Mouse (Mus musculus) G1E (cell line): Measurements from ENCODE around the gene Usp30. TPM values are rescaled to one million over a fixed set of nuclear protein-coding genes. Genes with fewer than 3 reads are reported as not detected.

Experiments used
- ATAC-seq: 2 replicates; pipeline ENCODE4 v1.8.0; 2016; ENCODE audit warnings: mild to moderate bottlenecking; ENCODE audit not compliant: insufficient number of reproducible peaks, poor library complexity, low FRiP score, severe bottlenecking; ENCODE audit errors: extremely low read depth
- DNase-seq: peaks from one replicate; pipeline ENCODE4 v3.0.0; 2012; ENCODE audit warnings: low spot score
- H3K27me3 ChIP-seq: 2 replicates; pipeline ENCODE4 v1.6.1; 2012; ENCODE audit warnings: mild to moderate bottlenecking, low read length, inconsistent platforms; ENCODE audit not compliant: insufficient read depth
- H3K36me3 ChIP-seq: replicated peaks from 2 replicates; pipeline ENCODE3; 2012; ENCODE audit warnings: mild to moderate bottlenecking, inconsistent platforms
- H3K4me1 ChIP-seq: 2 replicates; pipeline ENCODE4 v1.6.1; 2012; ENCODE audit warnings: low read depth, low read length, inconsistent platforms, mixed read lengths; ENCODE audit not compliant: insufficient read depth
- H3K4me3 ChIP-seq: 2 replicates; pipeline ENCODE4 v1.5.1; 2012; ENCODE audit warnings: low read depth, mild to moderate bottlenecking, inconsistent platforms, low read length, moderate library complexity, mixed read lengths
- H3K9me3 ChIP-seq: replicated peaks from 2 replicates; pipeline ENCODE4 v1.6.1; 2012; ENCODE audit warnings: inconsistent platforms
- CTCF ChIP-seq: IDR thresholded peaks from 2 replicates; pipeline ENCODE4 v1.5.1; 2012; ENCODE audit warnings: low read depth, low read length, inconsistent platforms, mixed read lengths
- GATA1 ChIP-seq: IDR thresholded peaks from 2 replicates; pipeline ENCODE4 v1.6.1; 2012; ENCODE audit warnings: borderline replicate concordance, low read length, inconsistent platforms, mixed read lengths
- GATA2 ChIP-seq: IDR thresholded peaks from 2 replicates; pipeline ENCODE4 v1.6.1; 2012; ENCODE audit warnings: low read depth, low read length, inconsistent platforms, borderline replicate concordance
- POLR2AphosphoS5 ChIP-seq: IDR thresholded peaks from 2 replicates; pipeline ENCODE4 v1.6.1; 2012; ENCODE audit warnings: low read depth, low read length, inconsistent platforms; ENCODE audit not compliant: insufficient replicate concordance
- TAL1 ChIP-seq: conservative IDR thresholded peaks from 2 replicates; pipeline ENCODE4 v1.6.1; 2012; ENCODE audit warnings: low read depth, low read length, inconsistent platforms, mixed read lengths
- polyA plus RNA-seq: library from polyadenylated mRNA; stranded (reverse); fragments of >175 nt; gene quantifications from 2 replicates; pipeline ENCODE4 v1.2.3, GENCODE M21; 2012
- total RNA-seq, 2 experiments: library from RNA; stranded (forward) in 1 of 2; stranded (reverse) in 1 of 2; fragments of 200-1000 nt in 1 of 2; fragments of >200 nt in 1 of 2; fragmentation: Nextera tagmentation in 1 of 2; gene quantifications; 2 replicates each; pipeline ENCODE4 v1.2.3; 2014 to 2017

Gene Usp30
- total and polyA plus RNA-seq, 3 experiments = 7.6 to 11.8 (median 9.9) TPM

- Histone ChIP-seq H3K4me1 (peaks cover 73% of the 10 kb centered on the region), H3K27me3 (no peaks in the 10 kb centered on the region), H3K9me3 (no peaks in the 10 kb centered on the region), H3K4me3 (peak overlapping the region; percentile 86), H3K36me3 (peaks cover 53% of the 10 kb centered on the region)
- ATAC-seq = no peak
- no peak for TF ChIP-seq GATA2
- no peak for TF ChIP-seq CTCF
- TF ChIP-seq POLR2AphosphoS5 = no peak
- TF ChIP-seq TAL1 = no peak
- TF ChIP-seq GATA1 = no peak
- DNase-seq = no peak
Measured at GRCm38 (mm10) chr5:114129550-114130210, 64.4 kb downstream of the Usp30 start.

- Histone ChIP-seq H3K4me3 (peak within 1 kb of the TSS; percentile 86), H3K27me3 (no peaks in the 10 kb centered on the region), H3K36me3 (peaks cover 52% of the 10 kb centered on the region), H3K4me1 (peaks cover 77% of the 10 kb centered on the region), H3K9me3 (no peaks in the 10 kb centered on the region)
- ATAC-seq (no peak), DNase-seq (peak; percentile 51)
- TF ChIP-seq TAL1 = no peak
- TF ChIP-seq POLR2AphosphoS5 = no peak
- TF ChIP-seq GATA2 = no peak
Measured at GRCm38 (mm10) chr5:114130211-114130605, 64.9 kb downstream of the Usp30 start, which contains the start of gene Ung. TSS of gene Ung (plus strand) at chr5:114130386.

- H3K4me3 ChIP-seq = peak overlapping the region; percentile 86
- TF ChIP-seq GATA2 (no peak), POLR2AphosphoS5 (no peak), TAL1 (no peak), GATA1 (no peak), CTCF (no peak)
- H3K9me3 ChIP-seq = no peaks in the 10 kb centered on the region
- ATAC-seq = peak; percentile 75
- H3K36me3 ChIP-seq = peaks cover 52% of the 10 kb centered on the region
- peak; percentile 98 for DNase-seq
- no peaks in the 10 kb centered on the region for H3K27me3 ChIP-seq
- peaks cover 79% of the 10 kb centered on the region for H3K4me1 ChIP-seq
Measured at GRCm38 (mm10) chr5:114130698-114131520, 65.6 kb downstream of the Usp30 start.

GRCm38 (mm10) chr5:114131521-114131840, 66.2 kb downstream of the Usp30 start:
- Histone ChIP-seq H3K36me3 (peaks cover 53% of the 10 kb centered on the region), H3K4me1 (peaks cover 79% of the 10 kb centered on the region), H3K9me3 (no peaks in the 10 kb centered on the region), H3K27me3 (no peaks in the 10 kb centered on the region), H3K4me3 (peak overlapping the region; percentile 86)
- DNase-seq (peak; percentile 35), ATAC-seq (no peak)
- TF ChIP-seq GATA1 = no peak
- no peak for TF ChIP-seq GATA2

GRCm38 (mm10) chr5:114132841-114133240, 67.6 kb downstream of the Usp30 start:
- TF ChIP-seq POLR2AphosphoS5 (no peak), CTCF (no peak), GATA1 (no peak), TAL1 (no peak), GATA2 (no peak)
- no peak for DNase-seq
- Histone ChIP-seq H3K4me1 (peaks cover 74% of the 10 kb centered on the region), H3K4me3 (peak overlapping the region; percentile 27; the same call in 1 of the 2 replicates), H3K9me3 (no peaks in the 10 kb centered on the region), H3K27me3 (no peaks in the 10 kb centered on the region), H3K36me3 (peaks cover 63% of the 10 kb centered on the region)
- no peak for ATAC-seq

GRCm38 (mm10) chr5:114134091-114134534, 68.9 kb downstream of the Usp30 start:
- peaks cover 73% of the 10 kb centered on the region for H3K36me3 ChIP-seq
- peak overlapping the region; percentile 37; the same call in 1 of the 2 replicates for H3K4me3 ChIP-seq
- no peaks in the 10 kb centered on the region for H3K27me3 ChIP-seq
- DNase-seq (peak; percentile 50), ATAC-seq (peak; percentile 69)
- no peaks in the 10 kb centered on the region for H3K9me3 ChIP-seq
- no peak for TF ChIP-seq GATA1
- no peak for TF ChIP-seq POLR2AphosphoS5
- peak; percentile 37 for TF ChIP-seq TAL1
- no peak for TF ChIP-seq GATA2
- TF ChIP-seq CTCF = 0 out of 2 replicates have a peak, but pooled peaks have one; percentile 24
- H3K4me1 ChIP-seq = peaks cover 71% of the 10 kb centered on the region
